Mouse (Mus musculus) forebrain, embryonic 14.5 days (tissue): Measurements from ENCODE around the gene Gm17949. TPM values are rescaled to one million over a fixed set of nuclear protein-coding genes. Genes with fewer than 3 reads are reported as not detected.

Experiments used
- ATAC-seq: fragments of 200-750 bp; cut with Nextera tagmentation; 2 replicates; pipeline ENCODE4 v1.8.0; 2017; ENCODE audit warnings: mild to moderate bottlenecking, moderate library complexity
- DNase-seq: peaks from one replicate; pipeline ENCODE4 v3.0.0-alpha.2; 2015; ENCODE audit warnings: low spot score
- H3K27ac ChIP-seq: fragments of 300-500 bp; sonication (generic); 2 replicates; pipeline ENCODE4 v1.5.1; 2014; ENCODE audit warnings: low read depth, mild to moderate bottlenecking, control low read depth, low read length, moderate library complexity
- H3K27me3 ChIP-seq: fragments of 300-500 bp; sonication (generic); replicated peaks from 2 replicates; pipeline ENCODE4 v1.6.1; 2014; ENCODE audit warnings: low read length, control low read depth, mixed read lengths; ENCODE audit not compliant: control insufficient read depth, insufficient read depth
- H3K36me3 ChIP-seq: fragments of 300-500 bp; sonication (generic); 2 replicates; pipeline ENCODE4 v1.6.1; 2014; ENCODE audit warnings: low read length, control low read depth; ENCODE audit not compliant: control insufficient read depth, insufficient read depth
- H3K4me1 ChIP-seq: fragments of 300-500 bp; sonication (generic); 2 replicates; pipeline ENCODE4 v1.6.1; 2014; ENCODE audit warnings: antibody characterized with exemption, low read length, control low read depth; ENCODE audit not compliant: control insufficient read depth, insufficient read depth
- H3K4me2 ChIP-seq: fragments of 300-500 bp; sonication (generic); 2 replicates; pipeline ENCODE4 v1.6.1; 2014; ENCODE audit warnings: mild to moderate bottlenecking, control low read depth, low read length
- H3K4me3 ChIP-seq: fragments of 300-500 bp; sonication (generic); 2 replicates; pipeline ENCODE4 v1.5.1; 2014; ENCODE audit warnings: low read depth, low read length, control low read depth
- H3K9ac ChIP-seq: fragments of 300-500 bp; sonication (generic); 2 replicates; pipeline ENCODE4 v1.6.1; 2014; ENCODE audit warnings: mild to moderate bottlenecking, low read length, control low read depth, moderate library complexity
- H3K9me3 ChIP-seq: fragments of 300-500 bp; sonication (generic); replicated peaks from 2 replicates; pipeline ENCODE4 v1.6.1; 2016; ENCODE audit warnings: low read length, control low read depth, mixed read lengths; ENCODE audit not compliant: control insufficient read depth
- whole genome bisulfite sequencing: fragments of 180-500 bp; shearing (Covaris S2); extraction: QIAGEN DNeasy Blood & Tissue Kit; methylation state at CpG from one replicate; pipeline ENCODE4 v1.1.7; 2014; 5-methylcytosine and 5-hydroxymethylcytosine counted together
- polyA plus RNA-seq: library from polyadenylated mRNA; unstranded; fragments of >200 nt; fragmentation: Nextera tagmentation; extraction: Ambion mirVana; gene quantifications from 2 replicates; pipeline ENCODE4 v1.2.1, GENCODE M21; 2014

Gm17949 gene
- polyA plus RNA-seq, 1 experiment from 2014 or later: 0.14 TPM

GRCm38 (mm10) chr17:56988921-56989430 is 22.3 kb upstream of the Gm17949 start:
- Histone ChIP-seq H3K9me3 (no peaks in the 10 kb centered on the region), H3K4me2 (peak overlapping the region; percentile 71), H3K27me3 (no peaks in the 10 kb centered on the region), H3K36me3 (peaks cover 23% of the 10 kb centered on the region), H3K4me1 (peaks cover 7% of the 10 kb centered on the region), H3K27ac (peak overlapping the region; percentile 70; the same call in 1 of the 2 replicates), H3K4me3 (peak overlapping the region; percentile 82), H3K9ac (peak overlapping the region; percentile 85; the same call in 1 of the 2 replicates)
- ATAC-seq (no peak), DNase-seq (no peak)
- 72% methylated on average over 7 of the region's 7 CpGs for WGBS

- Histone ChIP-seq H3K4me1 (peaks cover 7% of the 10 kb centered on the region), H3K27me3 (no peaks in the 10 kb centered on the region), H3K4me2 (peak overlapping the region; percentile 71), H3K27ac (peak overlapping the region; percentile 70), H3K9me3 (no peaks in the 10 kb centered on the region), H3K9ac (peak overlapping the region; percentile 85), H3K4me3 (peak overlapping the region; percentile 82), H3K36me3 (peaks cover 29% of the 10 kb centered on the region)
- ATAC-seq: peak; percentile 94
- 3% methylated on average over 25 of the region's 25 CpGs for WGBS
- peak; percentile 95 for DNase-seq
Measured at GRCm38 (mm10) chr17:56989467-56990114, 21.7 kb upstream of the Gm17949 start.

GRCm38 (mm10) chr17:56990115-56990746 is 21.0 kb upstream of the Gm17949 start, which contains the start of gene Clpp:
TSS of gene Clpp (plus strand) at chr17:56990305.
- peak within 1 kb of the TSS; percentile 82 for H3K4me3 ChIP-seq
- H3K27ac ChIP-seq: peak within 1 kb of the TSS; percentile 70
- peak within 1 kb of the TSS; percentile 85 for H3K9ac ChIP-seq
- H3K9me3 ChIP-seq: no peaks in the 10 kb centered on the region
- DNase-seq: peak; percentile 99
- under 1% methylated on average over 52 of the region's 52 CpGs for WGBS
- peak within 1 kb of the TSS; percentile 71 for H3K4me2 ChIP-seq
- H3K4me1 ChIP-seq: peaks cover 7% of the 10 kb centered on the region
- no peaks in the 10 kb centered on the region for H3K27me3 ChIP-seq
- H3K36me3 ChIP-seq: peaks cover 36% of the 10 kb centered on the region
- ATAC-seq: peak; percentile 98

DNA sequence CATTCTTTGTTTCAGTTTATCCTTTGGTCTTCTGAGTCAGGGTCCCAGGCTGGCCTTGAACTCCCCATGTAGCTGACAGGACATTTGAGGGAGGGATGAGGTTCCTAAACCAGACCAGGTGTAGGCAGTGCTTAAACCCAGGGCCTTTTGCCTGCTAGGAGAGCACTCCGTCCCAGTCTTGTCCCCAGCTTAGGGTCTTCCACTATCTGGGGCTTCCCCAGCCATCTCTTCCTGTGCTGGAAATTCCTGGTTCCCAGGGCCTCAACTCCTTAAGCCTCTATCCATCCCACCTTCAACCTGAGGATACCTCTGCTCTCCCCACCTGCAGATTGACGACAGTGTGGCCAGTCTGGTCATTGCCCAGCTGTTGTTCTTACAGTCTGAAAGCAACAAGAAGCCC is 20.3 kb upstream of the Gm17949 start:
- Histone ChIP-seq H3K4me1 (peaks cover 7% of the 10 kb centered on the region), H3K9ac (peak overlapping the region; percentile 85), H3K27ac (no peak overlapping the region), H3K4me2 (peak overlapping the region; percentile 71), H3K4me3 (peak overlapping the region; percentile 82), H3K27me3 (no peaks in the 10 kb centered on the region), H3K9me3 (no peaks in the 10 kb centered on the region), H3K36me3 (peaks cover 43% of the 10 kb centered on the region)
- 62% methylated on average over 2 of the region's 2 CpGs for WGBS
- DNase-seq (no peak), ATAC-seq (no peak)

DNA sequence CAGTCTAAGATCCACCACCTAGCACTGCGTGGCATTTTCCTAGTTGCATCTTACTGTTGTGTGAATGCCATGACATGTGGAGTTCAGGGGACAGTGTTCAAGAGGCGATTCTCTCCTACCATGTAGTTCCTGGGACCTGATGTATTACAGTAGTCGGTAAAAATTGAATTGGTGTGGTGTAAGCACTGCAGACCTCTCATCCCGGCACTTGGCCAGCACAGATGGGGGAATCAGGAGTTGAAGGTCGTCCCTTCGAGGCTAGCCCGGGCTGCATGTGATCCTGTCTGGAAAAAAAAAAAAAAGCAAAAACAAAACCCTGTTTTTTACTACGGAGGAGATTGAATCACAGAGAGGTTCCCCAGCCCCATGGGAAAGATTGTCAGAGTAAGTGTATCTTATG is 16.2 kb upstream of the Gm17949 start:
- WGBS: 95% methylated on average over 8 of the region's 8 CpGs
- Histone ChIP-seq H3K36me3 (peaks cover 62% of the 10 kb centered on the region), H3K4me2 (no peak overlapping the region), H3K4me1 (peaks cover 13% of the 10 kb centered on the region), H3K9me3 (no peaks in the 10 kb centered on the region), H3K9ac (no peak overlapping the region), H3K27me3 (no peaks in the 10 kb centered on the region), H3K4me3 (no peak overlapping the region), H3K27ac (no peak overlapping the region)
- no peak for DNase-seq
- ATAC-seq: no peak

DNA sequence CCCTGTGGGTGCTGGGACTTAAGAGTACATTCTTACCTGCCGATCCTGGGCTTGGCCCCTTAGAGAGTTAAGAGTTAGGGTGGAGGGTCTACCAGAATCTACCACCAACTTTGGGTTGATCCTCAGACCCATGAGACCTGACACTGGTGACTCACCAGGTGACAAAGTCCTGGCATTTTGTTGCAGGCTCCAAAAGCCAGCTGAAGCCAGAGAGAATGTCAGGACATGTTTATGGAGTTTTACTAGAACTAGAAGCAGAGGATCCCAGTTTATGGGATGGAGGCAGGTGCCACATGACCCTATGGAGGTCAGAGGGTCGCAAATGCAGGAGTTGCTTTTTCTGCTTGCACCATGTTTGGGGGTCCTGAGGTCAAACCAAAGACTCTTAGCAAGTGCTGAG is 14.8 kb upstream of the Gm17949 start:
- DNase-seq (no peak), ATAC-seq (no peak)
- peak overlapping the region; percentile 66; the same call in 1 of the 2 replicates for H3K4me2 ChIP-seq
- H3K9ac ChIP-seq: no peak overlapping the region
- no peaks in the 10 kb centered on the region for H3K9me3 ChIP-seq
- H3K27me3 ChIP-seq: no peaks in the 10 kb centered on the region
- 84% methylated on average over 2 of the region's 2 CpGs for WGBS
- no peak overlapping the region for H3K27ac ChIP-seq
- H3K4me1 ChIP-seq: peaks cover 5% of the 10 kb centered on the region
- peak overlapping the region; percentile 72; the same call in 1 of the 2 replicates for H3K4me3 ChIP-seq
- H3K36me3 ChIP-seq: peaks cover 65% of the 10 kb centered on the region

DNA sequence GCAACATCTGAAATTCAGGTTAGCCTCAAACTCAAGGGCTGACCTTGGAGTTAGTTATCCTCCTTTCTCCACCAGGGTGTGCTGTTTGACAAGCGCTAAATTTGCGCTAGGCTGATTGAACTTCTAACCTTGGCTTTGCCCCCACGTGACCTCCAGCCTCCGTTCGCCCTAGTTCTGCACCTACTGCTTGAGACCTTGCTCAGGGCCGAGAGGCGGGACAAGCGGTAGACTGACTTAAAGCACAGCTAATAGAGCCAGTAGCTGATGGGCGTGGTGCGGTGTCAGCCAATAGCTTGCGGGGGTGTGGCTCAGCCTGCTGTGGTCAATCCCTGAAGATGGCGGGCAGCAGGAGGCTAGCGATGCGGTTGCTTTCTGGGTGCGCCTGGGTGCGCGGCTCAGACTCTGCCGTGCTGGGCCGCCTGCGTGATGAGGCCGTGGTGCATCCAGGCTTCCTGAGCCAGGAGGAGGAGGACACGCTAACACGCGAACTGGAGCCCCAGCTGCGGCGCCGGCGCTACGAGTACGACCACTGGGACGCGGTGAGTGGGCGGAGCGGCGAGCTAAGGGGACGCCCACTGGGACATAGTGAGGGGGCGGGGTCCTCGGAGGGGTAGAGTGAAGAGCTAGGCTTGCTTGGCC is 14.1 kb upstream of the Gm17949 start, which contains the start of gene Alkbh7:
Alkbh7 (plus strand) TSS at position 311 of the 639 bp plus-strand sequence.
- Histone ChIP-seq H3K27me3 (no peaks in the 10 kb centered on the region), H3K9ac (peak within 1 kb of the TSS; percentile 73), H3K4me2 (peak within 1 kb of the TSS; percentile 66), H3K9me3 (no peaks in the 10 kb centered on the region), H3K4me1 (peaks cover 5% of the 10 kb centered on the region), H3K4me3 (peak within 1 kb of the TSS; percentile 72), H3K27ac (peak within 1 kb of the TSS; percentile 48; the same call in 1 of the 2 replicates), H3K36me3 (peaks cover 60% of the 10 kb centered on the region)
- ATAC-seq (peak; percentile 98), DNase-seq (peak; percentile 96)
- WGBS: under 1% methylated on average over 38 of the region's 38 CpGs

DNA sequence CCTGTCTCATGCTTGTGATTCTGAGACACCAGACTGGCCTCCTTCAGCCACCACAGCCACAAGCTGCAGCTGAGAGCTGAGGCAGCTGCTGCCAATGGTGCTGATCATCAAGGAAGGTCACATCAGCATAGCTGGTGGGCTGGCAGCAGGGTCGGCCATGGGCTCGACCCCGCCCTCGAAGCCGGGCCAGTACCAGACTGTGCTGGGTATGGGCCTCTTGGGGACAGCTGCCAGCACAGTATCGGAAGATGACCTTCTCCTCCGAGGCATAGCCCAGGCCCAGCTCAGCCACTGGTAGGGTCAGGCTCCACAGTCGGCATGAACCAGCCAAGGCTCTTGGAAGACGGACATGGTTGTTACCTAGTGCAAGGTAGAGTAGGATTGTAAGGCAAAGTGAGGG is 11.9 kb upstream of the Gm17949 start:
- Histone ChIP-seq H3K27ac (no peak overlapping the region), H3K4me3 (no peak overlapping the region), H3K4me1 (peaks cover 5% of the 10 kb centered on the region), H3K9ac (no peak overlapping the region), H3K36me3 (peaks cover 59% of the 10 kb centered on the region), H3K27me3 (no peaks in the 10 kb centered on the region), H3K9me3 (no peaks in the 10 kb centered on the region), H3K4me2 (no peak overlapping the region)
- WGBS: 91% methylated on average over 9 of the region's 9 CpGs
- DNase-seq (no peak), ATAC-seq (no peak)
